Mouse (Mus musculus): ENCODE measurements at regions not wholly inside any gene's neighbourhood (a gene's known extent, or its start where the extent isn't known, plus 50 kb on each side); places are given as distances from the start of the nearest gene placed in this dataset.

- no peak overlapping the region for H3K27ac ChIP-seq (ENCODE audit: control insufficient read depth, insufficient read depth, low read depth, low read length, poor library complexity)
- 65% methylated on average over 3 of the region's 3 CpGs for WGBS
- no peaks in the 10 kb centered on the region; the same call in 1 of the 2 replicates for H3K4me1 ChIP-seq (ENCODE audit: control insufficient read depth, insufficient read depth, low read length)
- TF ChIP-seq CTCF (IDR thresholded peaks at IDR 0.05; ENCODE audit: control insufficient read depth, insufficient read depth, low read length) (no peak), POLR2A (IDR thresholded peaks at IDR 0.05; ENCODE audit: borderline replicate concordance, control insufficient read depth, low read depth, low read length) (no peak)
- no peak overlapping the region for H3K4me3 ChIP-seq (replicated peaks; ENCODE audit: control insufficient read depth, low read depth, low read length)
Measured at GRCm38 (mm10) chr16:97286717-97287116, 69.8 kb upstream of the Bace2 start.

GRCm38 (mm10) chr16:97288634-97289033 is 67.9 kb upstream of the Bace2 start:
- Histone ChIP-seq H3K27ac (ENCODE audit: control insufficient read depth, insufficient read depth, low read depth, low read length, poor library complexity) (no peak overlapping the region), H3K4me3 (replicated peaks; ENCODE audit: control insufficient read depth, low read depth, low read length) (no peak overlapping the region), H3K4me1 (ENCODE audit: control insufficient read depth, insufficient read depth, low read length) (no peaks in the 10 kb centered on the region; the same call in 1 of the 2 replicates)
- 4% methylated on average over 8 of the region's 8 CpGs for WGBS
- no peak for TF ChIP-seq CTCF (IDR thresholded peaks at IDR 0.05; ENCODE audit: control insufficient read depth, insufficient read depth, low read length)
- no peak for TF ChIP-seq POLR2A (IDR thresholded peaks at IDR 0.05; ENCODE audit: borderline replicate concordance, control insufficient read depth, low read depth, low read length)

GRCm38 (mm10) chr16:97292484-97293048 is 64.0 kb upstream of the Bace2 start:
- H3K4me3 ChIP-seq (replicated peaks; ENCODE audit: control insufficient read depth, low read depth, low read length), result no peak overlapping the region
- WGBS, result 4% methylated on average over 11 of the region's 11 CpGs
- TF ChIP-seq CTCF (IDR thresholded peaks at IDR 0.05; ENCODE audit: control insufficient read depth, insufficient read depth, low read length) (no peak), POLR2A (IDR thresholded peaks at IDR 0.05; ENCODE audit: borderline replicate concordance, control insufficient read depth, low read depth, low read length) (no peak)
- H3K4me1 ChIP-seq (ENCODE audit: control insufficient read depth, insufficient read depth, low read length), result no peaks in the 10 kb centered on the region; the same call in 1 of the 2 replicates
- H3K27ac ChIP-seq (ENCODE audit: control insufficient read depth, insufficient read depth, low read depth, low read length, poor library complexity), result no peak overlapping the region

GRCm38 (mm10) chr16:97293273-97293672 is 63.3 kb upstream of the Bace2 start:
- no peaks in the 10 kb centered on the region; the same call in 1 of the 2 replicates for H3K4me1 ChIP-seq (ENCODE audit: control insufficient read depth, insufficient read depth, low read length)
- H3K4me3 ChIP-seq (replicated peaks; ENCODE audit: control insufficient read depth, low read depth, low read length), result no peak overlapping the region
- TF ChIP-seq POLR2A (IDR thresholded peaks at IDR 0.05; ENCODE audit: borderline replicate concordance, control insufficient read depth, low read depth, low read length), result no peak
- peak; percentile 81 for TF ChIP-seq CTCF (IDR thresholded peaks at IDR 0.05; ENCODE audit: control insufficient read depth, insufficient read depth, low read length)
- H3K27ac ChIP-seq (ENCODE audit: control insufficient read depth, insufficient read depth, low read depth, low read length, poor library complexity), result no peak overlapping the region
- 2% methylated on average over 4 of the region's 4 CpGs for WGBS

- Histone ChIP-seq H3K4me3 (replicated peaks; ENCODE audit: control insufficient read depth, low read depth, low read length) (no peak overlapping the region), H3K27ac (ENCODE audit: control insufficient read depth, insufficient read depth, low read depth, low read length, poor library complexity) (no peak overlapping the region), H3K4me1 (ENCODE audit: control insufficient read depth, insufficient read depth, low read length) (no peaks in the 10 kb centered on the region)
- WGBS, result 74% methylated on average over 3 of the region's 3 CpGs
- TF ChIP-seq POLR2A (IDR thresholded peaks at IDR 0.05; ENCODE audit: borderline replicate concordance, control insufficient read depth, low read depth, low read length) (no peak), CTCF (IDR thresholded peaks at IDR 0.05; ENCODE audit: control insufficient read depth, insufficient read depth, low read length) (no peak)
Measured at GRCm38 (mm10) chr16:97297140-97297539, 59.4 kb upstream of the Bace2 start.

GRCm38 (mm10) chr16:97304156-97304735 is 52.3 kb upstream of the Bace2 start:
- Histone ChIP-seq H3K4me1 (ENCODE audit: control insufficient read depth, insufficient read depth, low read length) (no peaks in the 10 kb centered on the region), H3K27ac (ENCODE audit: control insufficient read depth, insufficient read depth, low read depth, low read length, poor library complexity) (no peak overlapping the region; the same call in 1 of the 2 replicates), H3K4me3 (replicated peaks; ENCODE audit: control insufficient read depth, low read depth, low read length) (no peak overlapping the region)
- 67% methylated on average over 5 of the region's 5 CpGs for WGBS
- TF ChIP-seq CTCF (IDR thresholded peaks at IDR 0.05; ENCODE audit: control insufficient read depth, insufficient read depth, low read length) (no peak), POLR2A (IDR thresholded peaks at IDR 0.05; ENCODE audit: borderline replicate concordance, control insufficient read depth, low read depth, low read length) (no peak)

Data from bone marrow, adult 2 months (tissue).